Mouse (Mus musculus) brain, embryonic 14.5 days (tissue): Measurements from ENCODE around the gene Minos1.

Experiments used
- CTCF ChIP-seq: fragments of 200-500 bp; IDR thresholded peaks from 2 replicates; pipeline ENCODE4 v1.5.1; 2012; ENCODE audit warnings: inconsistent platforms, mild to moderate bottlenecking, moderate library complexity, borderline replicate concordance; ENCODE audit not compliant: insufficient read depth, insufficient read length; ENCODE audit errors: extremely low read depth
- POLR2A ChIP-seq: fragments of 200-500 bp; IDR thresholded peaks from 2 replicates; pipeline ENCODE4 v1.6.1; 2012; ENCODE audit warnings: mild to moderate bottlenecking, inconsistent platforms, borderline replicate concordance; ENCODE audit not compliant: poor library complexity, insufficient read depth, insufficient read length, severe bottlenecking; ENCODE audit errors: extremely low read depth

DNA sequence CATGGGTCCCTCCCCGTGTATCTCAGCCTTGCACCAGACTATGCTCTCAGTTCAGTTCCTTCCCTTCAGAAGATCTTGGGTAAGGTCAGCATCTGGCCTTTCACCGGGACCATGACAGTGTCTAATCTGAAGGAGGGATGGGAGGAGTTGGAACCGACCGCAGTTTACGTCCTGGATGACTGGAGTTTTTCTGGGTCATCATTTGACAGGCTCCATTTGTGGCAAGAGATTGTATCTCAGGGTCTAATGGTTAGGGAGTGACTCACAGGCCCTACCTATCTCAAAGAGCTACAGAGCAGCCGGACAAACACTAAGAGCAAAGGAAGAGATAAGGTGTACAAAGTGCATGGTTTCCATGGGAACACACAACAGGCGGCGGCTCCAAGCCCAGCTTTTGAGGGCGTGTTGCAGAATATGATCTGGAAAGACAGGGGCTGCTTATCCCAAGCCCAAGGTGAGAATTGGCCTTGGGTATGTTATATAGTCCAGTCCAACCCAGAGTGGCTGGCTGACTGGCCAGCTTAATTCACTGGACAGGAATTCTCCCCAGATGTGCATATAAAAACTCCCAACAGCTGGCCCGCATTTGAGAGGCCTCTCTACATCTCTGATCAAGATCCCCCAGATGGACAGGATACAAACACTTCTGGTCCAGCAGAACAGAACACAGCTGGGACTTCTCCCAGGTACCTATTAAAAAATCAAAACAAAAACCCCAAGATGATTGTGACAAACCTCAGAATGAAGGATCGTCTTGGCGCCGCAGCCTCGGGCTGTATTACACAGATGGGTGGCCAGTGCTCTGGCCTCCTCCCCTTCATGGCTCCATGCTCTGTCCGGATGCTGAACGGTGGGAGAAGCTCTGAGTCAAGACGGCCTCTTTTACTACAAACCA lies 49.1 kb upstream of the Minos1 start:
- TF ChIP-seq CTCF, result no peak
- TF ChIP-seq POLR2A, result no peak
